Mouse (Mus musculus) heart, embryonic 11.5 days (tissue): ENCODE measurements around the gene Ckmt2. TPM values are rescaled to one million over a fixed set of nuclear protein-coding genes. Genes with fewer than 3 reads are reported as not detected.

Experiments used
- ATAC-seq: fragments of 200-750 bp; cut with Nextera tagmentation; replicated peaks from 2 replicates; pipeline ENCODE4 v1.8.0; 2017; ENCODE audit warnings: moderate library complexity; ENCODE audit not compliant: insufficient number of reproducible peaks, low FRiP score, low TSS enrichment
- H3K27ac ChIP-seq: fragments of 300-500 bp; sonication (generic); 2 replicates; pipeline ENCODE4 v1.5.1; 2014; ENCODE audit warnings: mild to moderate bottlenecking, low read depth, low read length
- H3K27me3 ChIP-seq: fragments of 300-500 bp; sonication (generic); 2 replicates; pipeline ENCODE4 v1.6.1; 2014; ENCODE audit warnings: mild to moderate bottlenecking, low read length, mixed read lengths; ENCODE audit not compliant: control insufficient read depth, insufficient read depth
- H3K36me3 ChIP-seq: fragments of 300-500 bp; sonication (generic); 2 replicates; pipeline ENCODE4 v1.6.1; 2014; ENCODE audit warnings: mild to moderate bottlenecking, low read length, moderate library complexity, mixed read lengths; ENCODE audit not compliant: control insufficient read depth, insufficient read depth
- H3K4me1 ChIP-seq: fragments of 300-500 bp; sonication (generic); 2 replicates; pipeline ENCODE4 v1.6.1; 2014; ENCODE audit warnings: low read length; ENCODE audit not compliant: control insufficient read depth, insufficient read depth
- H3K4me2 ChIP-seq: fragments of 300-500 bp; sonication (generic); 2 replicates; pipeline ENCODE4 v1.6.1; 2014; ENCODE audit warnings: mild to moderate bottlenecking, moderate library complexity
- H3K4me3 ChIP-seq: fragments of 300-500 bp; sonication (generic); 2 replicates; pipeline ENCODE4 v1.5.1; 2014; ENCODE audit warnings: low read depth, low read length
- H3K9ac ChIP-seq: fragments of 300-500 bp; sonication (generic); 2 replicates; pipeline ENCODE4 v1.6.1; 2014; ENCODE audit warnings: mild to moderate bottlenecking, low read depth, low read length, moderate library complexity
- H3K9me3 ChIP-seq: fragments of 300-500 bp; sonication (generic); replicated peaks from 2 replicates; pipeline ENCODE4 v1.6.1; 2016; ENCODE audit warnings: low read length; ENCODE audit not compliant: control insufficient read depth
- WGBS: fragments of 180-500 bp; shearing (Covaris S2); extraction: QIAGEN DNeasy Blood & Tissue Kit; methylation state at CpG from one replicate; pipeline ENCODE4 v1.1.7; 2014; ENCODE audit not compliant: insufficient replicate concordance; 5-methylcytosine and 5-hydroxymethylcytosine counted together
- polyA plus RNA-seq: library from polyadenylated mRNA; unstranded; fragments of >200 nt; fragmentation: Nextera tagmentation; extraction: Ambion mirVana; gene quantifications from 2 replicates; pipeline ENCODE4 v1.2.1, GENCODE M21; 2014

Ckmt2 gene
- polyA plus RNA-seq, 1 experiment from 2014 or later = 9.4 TPM

DNA sequence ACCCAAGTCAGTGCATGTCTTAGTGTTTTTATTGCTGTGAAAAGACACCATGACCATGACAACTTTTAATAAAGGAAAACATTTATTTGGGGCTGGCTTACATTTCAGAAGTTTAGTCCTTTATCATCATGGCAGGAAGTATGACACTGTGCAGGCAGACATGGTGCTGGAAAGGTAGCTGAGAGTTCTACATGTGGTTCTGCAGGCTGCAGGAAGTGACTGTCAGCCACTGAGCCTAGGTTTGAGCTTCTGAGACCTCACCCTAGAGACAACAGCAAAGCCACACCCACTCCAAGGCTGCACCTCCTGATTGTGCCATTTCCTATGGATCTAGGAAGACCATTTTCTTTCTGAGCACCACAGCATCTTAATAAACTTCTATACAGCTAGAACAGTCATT lies 48.8 kb downstream of the Ckmt2 start:
- Histone ChIP-seq H3K4me2 (no peak overlapping the region), H3K9ac (no peak overlapping the region), H3K27ac (no peak overlapping the region), H3K4me1 (no peaks in the 10 kb centered on the region), H3K9me3 (no peaks in the 10 kb centered on the region), H3K36me3 (no peaks in the 10 kb centered on the region), H3K4me3 (no peak overlapping the region), H3K27me3 (no peaks in the 10 kb centered on the region)
- no peak for ATAC-seq

- no peak overlapping the region for H3K4me3 ChIP-seq
- no peaks in the 10 kb centered on the region for H3K36me3 ChIP-seq
- H3K4me2 ChIP-seq = no peak overlapping the region
- WGBS = 93% methylated on average over 2 of the region's 2 CpGs
- no peak overlapping the region for H3K9ac ChIP-seq
- no peaks in the 10 kb centered on the region for H3K9me3 ChIP-seq
- H3K4me1 ChIP-seq = no peaks in the 10 kb centered on the region
- no peak overlapping the region for H3K27ac ChIP-seq
- H3K27me3 ChIP-seq = no peaks in the 10 kb centered on the region
- ATAC-seq = no peak
These were observed 50.6 kb downstream of the Ckmt2 start for GRCm38 (mm10) chr13:91826066-91826465.

DNA sequence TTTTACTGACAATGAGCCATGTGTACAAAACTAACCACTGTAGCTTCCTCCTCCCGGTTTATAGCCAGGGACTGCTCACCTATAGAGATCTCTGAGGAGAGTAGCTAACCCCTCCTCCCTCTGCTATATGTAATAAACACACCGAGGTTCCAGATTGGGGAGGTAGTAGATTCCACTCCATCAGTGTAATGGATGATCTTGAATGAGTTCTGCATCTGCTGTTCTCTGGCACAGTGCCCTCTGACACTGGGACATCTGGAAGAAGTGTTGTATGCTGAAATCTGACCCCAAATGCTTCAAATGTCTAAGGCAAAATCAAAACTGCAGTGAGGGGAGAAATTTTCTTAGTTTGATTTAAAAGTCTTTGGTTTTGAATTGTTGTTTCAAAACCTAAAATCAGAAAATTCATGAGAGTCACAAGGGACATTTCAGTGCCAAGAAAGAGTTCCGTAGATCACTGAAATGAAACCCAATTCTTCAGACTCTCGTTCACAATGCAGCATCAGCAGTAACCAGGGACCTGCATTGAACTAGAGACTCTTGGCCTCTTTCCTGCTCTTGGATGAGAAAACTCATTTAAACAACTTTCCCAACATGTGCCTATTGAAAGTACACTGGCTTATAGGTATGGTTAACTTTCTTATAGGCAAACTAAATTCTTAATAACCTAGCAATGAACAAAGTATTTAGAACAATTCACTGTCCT lies 51.7 kb downstream of the Ckmt2 start:
- no peak for ATAC-seq
- H3K9ac ChIP-seq = no peak overlapping the region
- WGBS = 70% methylated on average over 4 of the region's 4 CpGs
- no peaks in the 10 kb centered on the region for H3K9me3 ChIP-seq
- H3K36me3 ChIP-seq = no peaks in the 10 kb centered on the region
- no peaks in the 10 kb centered on the region for H3K27me3 ChIP-seq
- H3K4me2 ChIP-seq = no peak overlapping the region
- no peak overlapping the region for H3K27ac ChIP-seq
- H3K4me3 ChIP-seq = no peak overlapping the region
- no peaks in the 10 kb centered on the region for H3K4me1 ChIP-seq

GRCm38 (mm10) chr13:91823735-91824134 lies 53.0 kb downstream of the Ckmt2 start:
- H3K4me3 ChIP-seq = no peak overlapping the region
- 73% methylated on average over 6 of the region's 6 CpGs for WGBS
- H3K4me1 ChIP-seq = no peaks in the 10 kb centered on the region
- ATAC-seq = no peak
- no peaks in the 10 kb centered on the region for H3K27me3 ChIP-seq
- no peaks in the 10 kb centered on the region for H3K9me3 ChIP-seq
- H3K27ac ChIP-seq = no peak overlapping the region
- H3K36me3 ChIP-seq = no peaks in the 10 kb centered on the region
- H3K4me2 ChIP-seq = no peak overlapping the region
- no peak overlapping the region for H3K9ac ChIP-seq

DNA sequence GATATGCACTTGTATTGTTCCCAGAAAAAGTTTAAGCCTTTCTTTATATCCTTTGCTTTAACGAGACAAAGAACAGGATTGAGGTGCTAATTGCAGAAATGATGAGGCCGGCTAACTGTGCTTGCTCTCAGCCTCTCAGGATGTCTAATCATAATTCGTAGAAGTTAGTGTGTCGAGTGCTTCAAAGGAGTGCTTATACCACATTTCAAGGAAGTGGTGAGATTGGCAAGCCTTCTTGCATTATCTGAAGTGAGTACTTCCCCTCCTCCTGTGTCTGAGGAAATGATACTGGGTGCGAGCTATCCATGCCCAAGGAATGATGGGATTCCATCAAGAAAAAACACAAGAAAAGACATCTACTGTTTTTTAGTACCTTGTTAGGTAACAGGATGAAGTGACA lies 62.0 kb downstream of the Ckmt2 start:
- H3K9ac ChIP-seq = no peak overlapping the region
- H3K36me3 ChIP-seq = no peaks in the 10 kb centered on the region
- no peak overlapping the region for H3K4me2 ChIP-seq
- no peak for ATAC-seq
- no peaks in the 10 kb centered on the region for H3K4me1 ChIP-seq
- 85% methylated on average over 5 of the region's 5 CpGs for WGBS
- no peaks in the 10 kb centered on the region for H3K27me3 ChIP-seq
- peaks cover 4% of the 10 kb centered on the region; the same call in 1 of the 2 replicates for H3K9me3 ChIP-seq
- H3K4me3 ChIP-seq = no peak overlapping the region
- H3K27ac ChIP-seq = no peak overlapping the region

DNA sequence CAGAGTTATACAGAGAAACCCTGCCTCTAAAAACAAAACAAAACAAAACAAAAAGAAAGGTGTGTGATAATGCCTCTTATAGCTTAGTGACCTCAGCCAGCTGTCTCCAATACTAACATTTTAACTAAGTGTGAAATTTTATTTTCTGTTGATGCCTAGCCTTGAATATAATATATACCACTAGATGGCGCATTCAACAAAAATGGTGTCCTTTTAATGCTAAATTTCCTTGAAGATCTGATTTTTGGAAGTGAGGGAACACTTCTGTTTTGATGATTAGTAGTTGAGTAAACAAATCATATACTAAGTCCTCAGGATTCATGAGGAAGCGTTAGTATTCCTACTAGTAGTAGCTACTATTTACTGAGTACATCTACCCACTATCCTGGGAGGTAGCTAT lies 67.2 kb downstream of the Ckmt2 start:
- ATAC-seq = no peak
- H3K4me1 ChIP-seq = peaks cover 9% of the 10 kb centered on the region; the same call in 1 of the 2 replicates
- no peak overlapping the region for H3K27ac ChIP-seq
- H3K4me2 ChIP-seq = no peak overlapping the region
- H3K9me3 ChIP-seq = peaks cover 4% of the 10 kb centered on the region; the same call in 1 of the 2 replicates
- no peak overlapping the region for H3K9ac ChIP-seq
- no peaks in the 10 kb centered on the region for H3K27me3 ChIP-seq
- no peak overlapping the region for H3K4me3 ChIP-seq
- no peaks in the 10 kb centered on the region; the same call in 1 of the 2 replicates for H3K36me3 ChIP-seq
- 36% methylated on average over 2 of the region's 2 CpGs for WGBS

- WGBS = 43% methylated on average over 20 of the region's 20 CpGs
- Histone ChIP-seq H3K36me3 (peaks cover 2% of the 10 kb centered on the region; the same call in 1 of the 2 replicates), H3K27ac (peak overlapping the region; percentile 80), H3K27me3 (no peaks in the 10 kb centered on the region), H3K9me3 (no peaks in the 10 kb centered on the region), H3K4me2 (peak overlapping the region; percentile 66), H3K9ac (peak overlapping the region; percentile 82), H3K4me3 (peak overlapping the region; percentile 93), H3K4me1 (peaks cover 9% of the 10 kb centered on the region; the same call in 1 of the 2 replicates)
- no peak for ATAC-seq
These were observed 68.7 kb downstream of the Ckmt2 start for GRCm38 (mm10) chr13:91807874-91808575.

DNA sequence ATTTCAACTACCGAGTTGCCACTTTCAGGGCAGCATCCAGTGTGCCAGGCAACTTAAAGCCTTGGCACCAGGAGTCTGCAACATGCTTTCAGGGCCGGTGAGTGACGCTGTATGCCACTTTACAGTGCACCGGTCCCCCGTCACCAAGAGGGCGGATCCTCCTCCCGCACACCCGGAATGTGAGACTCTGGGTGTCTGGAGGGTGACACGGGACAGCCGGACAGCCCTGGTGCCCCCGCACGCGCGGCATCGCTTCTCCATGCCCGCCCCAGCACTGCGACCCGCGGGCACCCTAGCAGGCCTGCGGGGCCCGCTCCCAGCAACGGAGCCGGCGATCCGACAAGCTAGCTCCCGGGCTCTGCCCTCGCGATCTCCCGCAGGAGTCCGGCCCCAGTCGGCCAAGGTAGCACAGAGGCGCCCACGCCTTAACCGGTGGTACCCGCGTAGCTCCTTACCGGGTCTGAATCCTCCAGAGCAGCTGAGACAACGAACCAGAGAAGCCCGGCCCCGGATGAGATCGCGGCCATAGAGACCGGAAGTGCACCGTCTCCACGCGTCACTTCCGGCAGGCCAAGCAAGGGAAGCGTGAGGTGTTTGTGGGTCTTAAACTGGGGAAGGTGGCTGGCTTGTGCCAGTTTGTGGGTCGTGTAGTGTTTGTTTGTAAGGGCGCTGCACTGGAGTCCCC lies 69.4 kb downstream of the Ckmt2 start, which contains the start of gene Zcchc9:
Gene Zcchc9, minus strand, starts transcription at position 551 of the 685 bp plus-strand sequence.
- ATAC-seq = peak; percentile 97
- Histone ChIP-seq H3K4me3 (peak within 1 kb of the TSS; percentile 93), H3K4me2 (peak within 1 kb of the TSS; percentile 66), H3K27me3 (no peaks in the 10 kb centered on the region), H3K9ac (peak within 1 kb of the TSS; percentile 82), H3K4me1 (peaks cover 9% of the 10 kb centered on the region; the same call in 1 of the 2 replicates), H3K36me3 (peaks cover 2% of the 10 kb centered on the region; the same call in 1 of the 2 replicates), H3K27ac (peak within 1 kb of the TSS; percentile 80), H3K9me3 (no peaks in the 10 kb centered on the region)
- under 1% methylated on average over 50 of the region's 50 CpGs for WGBS
